Mouse (Mus musculus) layer of hippocampus, adult 18-20 months (tissue): ENCODE results near the gene Gfy. TPM values are rescaled to one million over a fixed set of nuclear protein-coding genes. Genes with fewer than 3 reads are reported as not detected.
"Not testable (repeated sequence)": the region's sequence is repeated elsewhere in the genome, so short reads cannot be mapped to it uniquely, and the experiment has no call there.

Source experiments
- DNase-seq, 2 experiments: peaks; one replicate each; pipeline ENCODE4 v3.0.0; 2022; ENCODE audit warnings: low spot score in 2 of 2
- total RNA-seq, 2 experiments: library from RNA; stranded (reverse); gene quantifications; 2 replicates each; pipeline ENCODE4 v1.2.3; 2021

Gene Gfy
- total RNA-seq, 2 experiments from 2014 or later, result 0.18 TPM; not detected in 1

DNA sequence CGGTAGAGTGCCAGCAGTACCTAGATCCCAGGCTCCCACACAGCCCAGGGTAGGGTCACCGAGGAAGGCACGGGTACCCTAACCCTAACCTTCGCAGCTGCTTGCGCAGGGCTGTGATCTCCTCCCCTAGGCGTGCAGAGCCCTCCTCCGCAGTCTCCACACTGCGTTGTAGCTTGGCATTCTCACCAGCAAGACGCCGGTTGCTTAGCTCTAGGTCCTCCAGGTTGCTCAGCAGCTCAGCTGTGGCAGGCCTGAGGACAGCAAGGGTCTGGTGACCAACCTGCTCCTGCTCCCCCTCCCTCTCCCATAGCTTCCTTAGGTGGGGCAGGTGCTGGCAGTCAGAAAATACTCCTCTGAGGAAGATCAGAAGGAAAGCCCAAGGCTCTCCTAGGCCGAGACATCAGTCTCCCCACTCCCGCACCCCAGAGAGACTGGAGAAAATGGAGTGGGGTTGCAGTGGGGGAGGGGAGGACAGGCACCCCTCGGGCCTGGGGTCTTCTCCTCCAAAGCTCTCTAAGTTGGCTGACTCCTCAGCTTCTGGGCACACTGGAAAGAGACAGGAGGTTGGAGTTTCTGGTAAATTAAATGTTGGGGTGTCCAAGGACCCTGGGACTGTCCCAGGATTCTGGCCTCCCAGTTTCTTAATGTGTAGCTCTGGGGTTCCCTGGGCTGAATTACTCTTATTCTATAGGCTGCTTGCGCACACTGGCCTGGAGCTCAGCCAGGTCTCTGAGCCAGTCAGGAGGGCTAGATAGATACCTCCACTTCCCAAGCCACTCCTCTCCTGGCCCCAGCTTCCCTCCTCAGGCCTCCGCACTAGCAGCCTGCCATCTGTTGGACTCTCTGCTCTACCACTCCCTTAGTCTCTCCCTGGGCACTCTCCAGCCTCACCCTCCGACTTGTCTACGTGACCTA, 14.8 kb upstream of the Gfy start:
- DNase-seq, result no peak

DNA sequence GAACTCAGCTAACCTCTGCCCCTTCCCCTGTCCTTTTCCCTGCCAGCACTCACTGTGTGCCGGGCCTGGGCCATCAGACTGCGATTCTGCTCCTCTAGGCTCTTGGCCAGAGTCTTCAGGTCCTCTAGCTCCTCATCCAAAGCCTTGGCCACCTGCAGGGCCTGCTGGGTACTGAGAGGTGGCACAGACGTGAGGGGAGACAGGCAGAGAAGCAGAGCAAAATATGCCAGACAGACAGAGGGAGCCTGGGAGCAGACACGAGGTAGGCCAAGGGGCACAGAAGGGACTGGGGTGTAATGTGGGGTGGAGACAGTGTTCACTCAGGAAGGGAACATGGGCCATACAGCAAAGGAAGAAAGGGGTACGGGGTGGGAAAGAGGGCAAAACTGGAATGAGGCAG, 14.0 kb upstream of the Gfy start:
- no peak for DNase-seq

DNA sequence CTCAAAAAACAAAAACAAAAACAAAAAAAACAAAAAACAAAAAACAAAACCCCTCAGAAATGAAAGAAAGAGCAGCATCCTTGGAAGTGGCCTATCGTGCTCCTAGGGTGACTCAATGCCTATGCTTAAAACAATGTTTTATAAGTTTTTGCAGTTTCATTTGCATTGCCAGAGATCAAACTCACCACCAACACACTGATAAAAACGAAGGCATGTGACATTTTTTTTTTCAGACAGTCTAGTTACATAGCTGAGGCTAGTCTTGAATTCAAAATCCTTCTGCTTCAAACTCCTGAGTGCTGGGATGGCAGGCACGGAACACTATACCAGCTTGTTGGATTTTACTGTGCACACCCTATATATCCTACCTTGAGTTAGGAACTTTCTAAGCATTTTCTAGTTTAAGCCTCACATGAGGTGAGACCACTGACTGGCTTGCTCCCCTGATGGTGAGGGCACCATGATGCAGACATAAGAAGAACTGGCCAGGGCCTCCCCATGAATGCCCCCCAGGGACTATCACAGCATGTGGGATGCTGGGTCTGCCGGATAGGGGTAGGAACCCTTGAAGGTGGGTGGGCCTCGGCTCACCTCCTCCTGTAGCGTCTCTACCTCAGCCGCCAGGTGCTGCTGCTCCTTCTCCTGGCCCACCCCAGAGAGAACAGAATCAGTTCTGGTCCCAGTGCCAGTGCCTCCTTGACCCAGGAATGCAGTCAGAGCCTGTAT, 13.4 kb upstream of the Gfy start:
- no peak for DNase-seq

DNA sequence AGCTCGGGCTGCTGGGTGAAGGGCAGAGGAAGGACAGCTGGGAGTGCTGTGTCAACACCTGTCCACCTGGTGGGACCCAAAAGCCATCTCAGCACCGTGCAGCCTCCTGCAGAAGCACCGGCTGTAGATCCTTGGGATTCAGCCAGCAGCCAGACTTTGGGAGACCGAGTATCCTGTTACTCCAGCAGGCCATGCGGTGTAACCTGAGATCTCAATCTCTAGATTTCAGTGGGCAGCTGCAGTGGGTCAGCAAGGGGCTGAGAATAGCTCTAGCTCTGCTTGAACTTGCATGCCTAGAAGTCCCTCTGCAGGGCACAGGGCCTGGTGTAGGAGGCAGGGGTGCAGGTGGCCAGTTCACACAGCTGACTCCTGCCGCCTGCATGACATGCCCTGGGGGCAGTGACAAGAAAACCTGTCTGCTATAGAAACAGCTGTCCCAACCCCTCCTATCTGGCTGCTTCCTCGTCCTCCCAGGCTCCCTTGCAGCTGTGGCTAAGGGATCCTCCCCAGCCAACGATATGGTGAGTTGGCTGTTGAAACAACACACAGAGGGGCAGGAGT, 12.5 kb upstream of the Gfy start:
- DNase-seq, result no peak

DNA sequence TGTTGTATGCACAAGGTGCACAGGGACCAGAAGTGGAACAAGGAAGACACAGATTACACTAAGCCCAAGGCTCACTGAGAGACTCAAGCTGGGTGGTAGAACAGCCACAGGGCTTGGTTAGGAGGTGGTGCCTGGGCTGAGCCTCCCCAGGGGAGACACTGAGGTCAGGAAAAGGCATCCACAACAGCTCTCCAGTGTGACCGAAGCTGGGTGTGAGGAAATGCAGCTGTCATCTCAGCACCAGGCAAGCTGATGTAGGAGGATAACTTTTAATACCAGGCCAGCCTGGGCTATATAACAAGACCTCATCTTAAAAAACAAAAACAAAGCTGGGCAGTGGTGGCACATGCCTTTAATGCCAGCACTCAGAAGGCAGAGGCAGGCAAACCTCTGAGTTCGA, 11.8 kb upstream of the Gfy start:
- no peak for DNase-seq

DNA sequence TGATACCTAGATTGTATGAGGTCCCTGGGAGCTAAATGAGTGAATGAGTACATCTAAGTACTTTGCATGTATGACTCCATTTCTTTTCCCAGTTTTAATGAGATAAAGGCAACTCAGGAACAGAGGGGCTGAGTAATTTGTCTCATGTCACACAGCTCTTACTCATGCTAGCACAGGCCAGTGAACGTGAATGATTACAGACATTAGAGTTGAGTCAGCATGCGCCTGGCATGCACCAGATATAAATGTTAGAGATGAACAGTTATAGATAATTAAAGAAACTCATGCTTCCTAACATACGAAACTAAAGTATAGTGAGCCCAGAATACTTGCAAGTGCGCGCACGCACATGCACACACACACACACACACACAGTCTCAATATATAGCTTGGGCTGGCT, 10.8 kb upstream of the Gfy start:
- DNase-seq, result no peak

DNA sequence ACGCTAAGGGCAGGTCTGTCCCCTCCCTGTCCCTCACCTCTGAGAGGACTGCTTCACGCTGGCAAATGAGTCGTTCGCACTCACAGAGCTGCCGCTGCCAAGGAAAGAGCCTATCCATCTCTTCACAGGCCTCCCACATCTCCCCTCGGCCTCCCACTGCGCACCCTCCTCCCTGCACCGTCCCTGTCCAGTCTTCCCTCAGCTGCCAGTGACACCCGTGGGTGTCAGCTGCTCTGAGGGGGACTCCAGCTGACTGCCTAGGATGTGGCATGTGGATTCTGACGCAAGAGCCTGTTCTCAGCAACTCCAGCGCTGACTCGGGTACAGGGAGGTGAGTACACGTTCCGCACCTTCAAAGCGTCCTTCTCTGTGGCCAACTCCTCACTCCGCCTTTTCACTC, 10.2 kb upstream of the Gfy start:
- no peak for DNase-seq

DNA sequence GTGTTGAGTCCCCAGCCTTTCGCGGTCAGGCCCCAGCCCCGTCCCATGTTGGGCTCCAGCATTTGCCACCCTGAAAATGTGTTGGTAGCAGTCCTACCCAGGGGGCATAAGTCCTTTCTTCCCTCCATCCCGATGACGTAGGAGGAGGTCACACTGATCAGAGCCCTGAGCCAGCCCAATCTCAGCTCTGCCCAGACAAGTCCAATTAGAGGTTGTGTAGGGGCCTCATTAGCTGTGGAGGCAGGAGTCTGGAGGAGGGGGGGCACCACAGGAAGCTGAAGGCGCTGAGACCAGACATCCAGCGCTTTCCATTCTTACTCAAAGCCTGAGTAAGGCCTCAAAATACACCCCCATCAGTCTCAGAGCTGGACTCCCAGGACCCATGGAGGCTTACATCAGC, 6.6 kb upstream of the Gfy start:
- no peak for DNase-seq

DNA sequence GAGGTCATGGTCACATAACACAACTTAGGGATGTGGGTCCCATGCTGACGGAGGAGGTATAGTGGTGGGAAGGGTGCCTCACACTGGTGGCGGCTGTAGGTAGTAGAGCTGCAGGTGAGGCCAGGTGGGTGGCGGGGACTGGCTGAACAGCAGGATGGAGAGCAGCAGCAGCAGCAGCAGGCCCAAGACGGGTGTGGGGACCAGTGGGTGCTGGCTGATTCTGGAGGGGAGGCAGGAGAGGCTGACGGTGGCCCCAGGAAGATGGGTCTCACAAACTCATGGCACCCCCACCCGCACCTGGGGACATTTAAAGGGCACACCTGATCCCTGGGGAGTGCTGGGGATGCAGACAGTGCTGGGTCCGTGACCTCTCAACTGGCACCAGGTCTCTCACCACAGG, 4.3 kb upstream of the Gfy start:
- no peak for DNase-seq

DNA sequence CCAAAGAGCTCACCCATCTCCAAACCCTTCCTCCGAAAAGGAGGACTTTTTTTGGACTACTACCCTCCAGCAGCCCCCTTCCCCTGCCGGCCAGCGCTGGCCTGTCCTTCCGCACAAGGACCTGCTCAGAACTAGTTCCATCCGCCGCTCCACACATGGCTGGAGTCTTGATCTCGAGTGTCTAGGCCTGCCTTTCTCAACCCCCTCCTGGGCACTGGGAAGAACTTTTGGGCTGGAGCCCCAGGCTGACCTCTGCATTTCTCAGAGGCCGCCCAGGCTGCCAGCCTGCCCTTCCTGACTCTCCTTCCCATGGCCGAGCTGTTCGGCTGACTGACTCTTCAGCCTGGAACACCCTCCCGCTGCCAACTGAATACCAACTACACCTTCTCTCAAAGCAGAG, 3.2 kb upstream of the Gfy start:
- DNase-seq, result no peak

DNA sequence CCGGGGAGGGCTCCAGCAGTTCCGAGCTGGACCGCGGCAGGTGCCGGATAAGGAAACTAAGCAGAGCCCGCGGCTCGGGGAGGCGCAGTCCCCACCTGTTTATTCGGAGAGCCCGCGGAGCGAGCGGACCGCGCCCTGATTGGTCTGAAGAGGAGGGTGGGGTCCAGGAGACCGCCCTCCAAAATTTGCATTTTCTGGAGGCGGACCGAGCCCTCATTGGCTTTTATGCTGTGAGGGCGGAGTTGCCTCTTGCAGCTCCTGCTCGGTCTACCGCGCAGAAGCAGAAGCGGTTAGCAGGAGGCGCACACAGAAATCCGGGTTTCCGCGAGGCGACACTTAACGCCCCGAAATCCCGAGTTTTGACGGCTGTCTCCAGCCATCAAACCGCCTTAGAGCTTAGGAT, 2.8 kb upstream of the Gfy start:
- DNase-seq, result peak; percentile 86 to 91

DNA sequence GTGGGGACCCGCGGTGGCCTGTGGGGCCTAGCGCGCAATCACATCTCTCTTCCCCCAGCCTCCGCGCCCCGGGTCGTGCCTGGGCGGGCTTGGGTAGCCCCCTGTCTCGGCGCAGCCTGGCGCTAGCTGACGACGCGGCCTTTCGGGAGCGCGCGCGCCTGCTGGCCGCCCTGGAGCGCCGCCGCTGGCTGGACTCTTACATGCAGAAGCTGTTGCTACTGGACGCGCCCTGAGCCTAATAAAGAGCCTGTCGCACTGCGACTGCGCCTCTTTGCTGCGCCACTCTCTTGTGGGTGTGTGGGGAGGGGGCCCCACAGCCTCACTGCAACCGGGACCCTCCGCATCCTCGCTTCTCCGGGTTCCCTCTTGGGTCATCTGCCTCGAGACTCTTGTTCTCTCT, 2.2 kb upstream of the Gfy start:
- no peak for DNase-seq

DNA sequence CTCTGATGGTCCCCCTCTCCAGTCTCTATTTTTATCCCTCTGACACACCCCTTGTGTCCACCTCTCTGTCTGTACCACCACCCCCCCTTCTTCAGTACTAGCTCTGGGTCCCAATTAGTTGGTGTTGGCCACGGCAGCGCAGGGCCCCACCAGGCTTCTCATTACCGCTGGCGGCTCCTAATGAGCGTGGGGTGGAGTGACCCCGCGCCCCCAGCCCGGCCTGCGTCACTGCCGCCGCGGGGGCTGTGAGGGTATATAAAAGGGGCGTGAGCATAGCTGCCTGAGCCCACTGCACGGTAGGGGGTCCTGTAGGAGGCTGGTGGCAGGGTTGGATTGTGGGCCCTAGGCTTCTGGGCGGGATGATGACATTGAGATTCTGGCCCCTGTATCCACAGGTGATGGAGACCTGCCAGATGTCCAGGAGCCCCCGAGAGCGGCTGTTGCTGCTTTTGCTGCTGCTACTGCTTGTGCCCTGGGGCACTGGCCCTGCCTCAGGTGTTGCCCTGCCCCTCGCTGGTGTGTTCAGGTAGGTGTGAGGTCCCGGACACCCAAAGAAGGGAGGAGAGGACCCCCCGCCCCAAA, 1.6 kb upstream of the Gfy start, which contains the start of gene Pth2:
TSS of gene Pth2 (plus strand) at position 100 of the 582 bp plus-strand sequence.
- DNase-seq, result no peak

DNA sequence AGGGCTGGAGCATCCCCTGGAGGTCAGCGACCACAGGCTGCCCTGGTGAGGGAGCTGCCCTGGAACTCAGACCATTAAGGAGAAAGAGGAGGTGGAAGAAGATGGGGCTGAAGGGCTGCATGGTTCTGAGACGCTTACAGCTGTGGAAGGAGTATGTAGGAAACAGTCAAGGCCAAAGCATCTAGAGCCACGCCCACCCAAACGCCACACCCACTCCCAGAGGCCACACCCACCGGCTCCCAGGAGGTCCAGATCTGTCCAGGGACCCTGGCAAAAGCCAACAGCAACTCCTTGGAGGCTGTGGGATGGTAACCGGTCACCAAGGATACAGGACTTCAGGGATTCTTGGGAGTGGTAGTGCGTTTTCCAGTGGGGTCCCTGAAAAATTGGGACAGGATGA, 819 bp downstream of the Gfy start:
- no peak for DNase-seq

DNA sequence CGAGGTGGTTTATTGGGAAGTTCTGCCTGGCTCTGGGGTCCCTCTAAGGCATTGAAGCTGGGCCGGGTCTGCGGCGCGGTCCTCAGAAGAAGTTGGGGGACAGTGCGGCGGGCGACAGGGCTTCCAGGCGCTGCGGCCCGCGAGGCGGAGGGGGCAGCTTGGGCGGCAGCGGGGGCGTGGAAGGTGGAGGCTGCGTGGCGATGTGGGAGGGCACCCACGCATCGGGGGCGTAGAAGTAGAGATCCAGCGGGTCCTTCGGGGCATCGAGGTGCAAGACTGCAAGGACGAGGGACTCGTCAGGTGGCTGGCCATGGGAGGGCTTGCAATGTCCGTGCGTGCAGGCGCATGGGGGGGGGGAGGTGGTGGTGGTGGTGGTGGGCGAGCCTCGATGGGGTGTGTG, 3.0 kb downstream of the Gfy start:
- DNase-seq, result no peak

DNA sequence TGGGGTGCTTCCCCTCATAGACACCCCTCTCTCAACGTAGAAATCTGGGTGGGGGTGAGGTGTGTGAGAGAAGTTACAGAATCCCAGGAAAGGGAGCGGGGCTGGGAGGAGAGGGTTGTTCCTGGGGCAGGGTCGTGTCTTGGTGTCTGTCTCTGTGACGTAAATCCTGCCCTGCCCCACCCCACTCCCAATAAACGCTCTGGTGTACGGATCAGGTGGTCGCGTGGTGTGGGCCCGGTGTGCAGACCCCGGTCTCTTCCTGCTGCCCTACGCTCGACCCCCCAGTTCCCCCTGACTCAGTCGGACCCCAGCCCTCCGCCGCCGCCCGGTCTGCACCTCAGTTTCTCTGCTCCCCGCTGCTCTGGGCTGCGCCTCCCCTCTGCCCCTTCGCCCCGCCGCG, 3.4 kb downstream of the Gfy start:
- no peak for DNase-seq

DNA sequence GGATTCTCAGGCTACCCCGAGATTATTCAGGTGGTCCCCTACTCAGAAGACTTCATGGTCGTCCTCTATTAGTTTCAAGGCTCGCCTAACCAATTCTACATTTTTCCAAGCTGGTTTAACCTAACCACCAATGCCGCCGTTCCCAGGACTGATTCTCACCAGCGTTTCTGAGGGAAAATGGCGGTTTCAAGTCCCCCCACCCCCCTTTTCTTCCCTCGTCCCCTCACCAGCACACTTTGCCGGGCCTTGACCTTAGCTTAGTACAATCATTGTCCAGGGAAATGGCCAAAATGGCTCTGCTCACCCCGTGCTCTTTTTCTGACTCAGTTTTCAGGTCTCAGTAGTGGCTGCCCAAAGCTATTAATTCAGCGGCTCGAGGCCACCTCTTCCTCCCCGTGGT, 4.0 kb downstream of the Gfy start:
- DNase-seq, result no peak

DNA sequence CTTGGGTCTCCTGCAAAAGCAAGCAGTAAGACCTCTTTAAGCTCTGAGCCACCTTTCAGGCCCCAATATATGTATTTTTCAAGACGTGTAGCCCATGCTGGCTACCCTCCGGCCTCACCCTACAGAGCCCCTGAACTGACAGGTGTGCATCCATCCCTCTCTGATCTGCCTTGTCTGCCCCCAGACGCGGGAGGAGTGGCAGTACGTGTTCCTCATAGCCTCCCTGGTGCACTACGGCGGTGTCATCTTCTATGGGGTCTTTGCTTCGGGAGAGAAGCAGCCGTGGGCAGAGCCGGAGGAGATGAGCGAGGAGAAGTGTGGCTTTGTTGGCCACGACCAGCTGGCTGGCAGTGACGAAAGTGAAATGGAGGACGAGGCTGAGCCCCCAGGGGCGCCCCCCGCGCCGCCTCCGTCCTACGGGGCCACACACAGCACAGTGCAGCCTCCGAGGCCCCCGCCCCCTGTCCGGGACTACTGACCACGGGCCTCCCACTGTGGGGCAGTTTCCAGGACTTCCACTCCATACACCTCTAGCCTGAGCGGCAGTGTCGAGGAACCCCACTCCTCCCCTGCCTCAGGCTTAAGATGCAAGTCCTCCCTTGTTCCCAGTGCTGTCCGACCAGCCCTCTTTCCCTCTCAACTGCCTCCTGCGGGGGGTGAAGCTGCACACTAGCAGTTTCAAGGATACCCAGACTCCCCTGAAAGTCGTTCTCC, 4.6 kb downstream of the Gfy start:
- DNase-seq, result no peak

DNA sequence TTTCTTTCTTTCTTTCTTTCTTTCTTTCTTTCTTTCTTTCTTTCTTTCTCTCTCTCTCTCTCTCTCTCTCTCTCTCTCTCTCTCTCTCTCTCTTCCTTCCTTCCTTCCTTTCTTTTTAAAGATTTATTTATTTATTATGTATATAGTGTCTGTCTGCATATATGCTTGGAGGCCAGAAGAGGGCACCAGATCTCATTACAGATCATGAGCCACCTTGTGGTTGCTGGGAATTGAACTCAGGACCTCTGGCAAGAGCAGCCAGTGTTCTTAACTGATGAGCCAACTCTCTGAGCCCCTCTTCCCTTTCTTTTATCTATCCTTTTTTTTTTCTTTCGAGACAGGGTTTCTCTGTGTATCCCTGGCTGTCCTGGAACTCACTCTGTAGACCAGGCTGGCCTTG, 5.6 kb downstream of the Gfy start:
- not testable (repeated sequence) for DNase-seq

DNA sequence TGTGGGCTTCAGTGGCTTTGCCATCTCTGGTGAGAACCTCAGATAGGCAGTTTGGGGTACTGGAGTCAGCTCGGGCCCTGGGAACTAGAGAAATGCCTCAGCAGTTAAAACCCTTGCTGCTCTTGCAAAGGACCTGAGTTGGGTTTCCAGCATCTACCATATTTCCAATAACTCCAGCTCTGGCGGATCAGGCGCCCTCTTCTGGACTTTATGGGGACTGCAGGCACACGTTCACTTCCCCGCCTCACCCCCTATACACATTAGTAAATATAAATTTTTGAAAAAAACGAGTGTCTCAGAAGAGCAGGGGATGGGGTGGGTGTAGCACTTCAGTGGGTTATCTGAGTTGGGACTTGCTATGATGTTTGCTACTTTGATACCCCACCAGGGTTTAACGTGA, 6.4 kb downstream of the Gfy start:
- DNase-seq, result peak in 1 of 2 experiments; percentile 53

DNA sequence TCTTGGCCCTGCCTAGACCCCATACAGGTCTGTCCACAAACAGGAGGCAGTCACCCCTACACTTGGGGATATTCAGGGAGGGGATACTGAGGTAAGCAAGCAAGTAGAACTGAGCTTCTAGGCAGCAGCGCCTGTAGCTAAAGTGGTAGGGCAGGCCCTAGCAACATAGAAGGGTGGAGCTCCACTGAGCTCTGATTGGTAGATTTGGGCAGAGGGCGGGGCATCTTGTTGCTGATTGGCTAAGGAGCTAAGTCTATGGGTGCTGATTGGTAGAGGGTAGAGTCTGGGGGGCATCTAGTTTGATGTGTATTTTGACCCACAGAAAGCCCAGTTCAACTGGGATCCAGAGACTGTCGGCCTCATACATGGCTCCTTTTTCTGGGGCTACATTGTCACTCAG, 9.9 kb downstream of the Gfy start:
- DNase-seq, result peak in 1 of 2 experiments; percentile 78
